Mouse (Mus musculus) neural tube, embryonic 12.5 days (tissue): ENCODE data around the gene Gm20721. TPM values are rescaled to one million over a fixed set of nuclear protein-coding genes. Genes with fewer than 3 reads are reported as not detected.
"Not testable (repeated sequence)": the region's sequence is repeated elsewhere in the genome, so short reads cannot be mapped to it uniquely, and the experiment has no call there.

Source experiments
- ATAC-seq: fragments of 200-750 bp; cut with Nextera tagmentation; 2 replicates; pipeline ENCODE4 v1.8.0; 2017; ENCODE audit warnings: low read depth, mild to moderate bottlenecking, moderate TSS enrichment, moderate library complexity; ENCODE audit not compliant: low FRiP score
- H3K27ac ChIP-seq: fragments of 300-500 bp; sonication (generic); 2 replicates; pipeline ENCODE4 v1.5.1; 2016
- H3K27me3 ChIP-seq: fragments of 300-500 bp; sonication (generic); replicated peaks from 2 replicates; pipeline ENCODE4 v1.6.1; 2016; ENCODE audit warnings: mild to moderate bottlenecking
- H3K36me3 ChIP-seq: fragments of 300-500 bp; sonication (generic); 2 replicates; pipeline ENCODE4 v1.6.1; 2016; ENCODE audit warnings: mild to moderate bottlenecking
- H3K4me1 ChIP-seq: fragments of 300-500 bp; sonication (generic); 2 replicates; pipeline ENCODE4 v1.6.1; 2016
- H3K4me2 ChIP-seq: fragments of 300-500 bp; sonication (generic); replicated peaks from 2 replicates; pipeline ENCODE4 v1.6.1; 2016; ENCODE audit warnings: mild to moderate bottlenecking
- H3K4me3 ChIP-seq: fragments of 300-500 bp; sonication (generic); 2 replicates; pipeline ENCODE4 v1.5.1; 2016
- H3K9ac ChIP-seq: fragments of 300-500 bp; sonication (generic); 2 replicates; pipeline ENCODE4 v1.6.1; 2016; ENCODE audit warnings: mild to moderate bottlenecking
- H3K9me3 ChIP-seq: fragments of 300-500 bp; sonication (generic); 2 replicates; pipeline ENCODE4 v1.6.1; 2016; ENCODE audit warnings: mild to moderate bottlenecking
- WGBS: fragments of 180-500 bp; shearing (Covaris S2); methylation state at CpG from one replicate; pipeline ENCODE4 v1.1.7; 2016; 5-methylcytosine and 5-hydroxymethylcytosine counted together
- polyA plus RNA-seq: library from polyadenylated mRNA; unstranded; fragments of >200 nt; fragmentation: Nextera tagmentation; extraction: Ambion mirVana; gene quantifications from 2 replicates; pipeline ENCODE4 v1.2.1, GENCODE M21; 2016

The Gm20721 gene
- polyA plus RNA-seq, 1 experiment from 2014 or later: 20.7 TPM

DNA sequence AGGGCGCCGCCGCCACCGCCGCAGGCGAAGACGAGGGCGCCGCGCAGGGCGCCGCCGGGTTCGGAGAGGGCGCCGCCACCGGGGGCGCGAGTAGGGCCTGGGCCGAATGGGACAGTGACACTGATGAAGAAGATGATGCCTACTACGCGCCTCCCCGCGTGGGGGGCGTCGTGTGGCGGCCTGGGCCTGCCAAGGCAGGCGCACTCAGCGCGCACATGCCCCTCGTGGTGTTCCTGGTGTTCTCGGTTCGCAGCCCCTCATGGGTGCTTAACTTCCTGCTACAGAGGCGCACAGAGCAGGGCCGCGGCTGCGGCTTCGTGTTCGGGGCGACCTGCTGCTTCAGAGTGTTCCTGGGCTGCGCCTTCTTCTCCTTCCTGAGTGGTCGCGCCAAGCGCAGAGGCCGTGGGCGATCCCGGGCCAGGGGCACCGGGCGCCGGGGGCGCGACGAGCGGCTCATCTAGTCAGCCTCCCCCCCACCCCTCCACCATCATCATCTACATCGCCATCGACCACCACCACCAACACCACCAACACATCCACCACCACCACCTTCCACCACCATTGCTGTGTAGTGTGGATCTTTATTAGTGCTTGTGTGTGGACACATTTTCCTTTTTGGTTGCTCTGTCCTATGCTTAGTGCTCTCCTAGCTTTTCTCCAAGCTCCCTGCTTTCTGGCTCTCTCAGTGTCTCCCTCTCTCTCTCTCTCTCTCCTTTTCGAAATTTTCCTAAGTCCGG lies 17.4 kb downstream of the Gm20721 start:
- no peaks in the 10 kb centered on the region for H3K36me3 ChIP-seq
- H3K27me3 ChIP-seq: no peaks in the 10 kb centered on the region
- H3K27ac ChIP-seq: peak overlapping the region; percentile 98
- peak overlapping the region; percentile 62 for H3K4me2 ChIP-seq
- H3K4me3 ChIP-seq: peak overlapping the region; percentile 98
- peak overlapping the region; percentile 99 for H3K9ac ChIP-seq
- ATAC-seq: peak; percentile 25
- WGBS: 41% methylated on average over 56 of the region's 58 CpGs
- peaks cover 6% of the 10 kb centered on the region; the same call in 1 of the 2 replicates for H3K9me3 ChIP-seq
- peaks cover 30% of the 10 kb centered on the region for H3K4me1 ChIP-seq

- Histone ChIP-seq H3K36me3 (no peaks in the 10 kb centered on the region), H3K27ac (0 out of 2 replicates have a peak overlapping the region, but pooled peaks have one; percentile 98), H3K27me3 (no peaks in the 10 kb centered on the region), H3K4me1 (peaks cover 23% of the 10 kb centered on the region), H3K9ac (peak overlapping the region; percentile 99), H3K4me3 (peak overlapping the region; percentile 98), H3K4me2 (peak overlapping the region; percentile 62), H3K9me3 (peaks cover 6% of the 10 kb centered on the region; the same call in 1 of the 2 replicates)
- ATAC-seq: no peak
- WGBS: 40% methylated on average over 46 of the region's 46 CpGs
These were observed 18.1 kb downstream of the Gm20721 start for GRCm38 (mm10) chr2:174328358-174328905.

DNA sequence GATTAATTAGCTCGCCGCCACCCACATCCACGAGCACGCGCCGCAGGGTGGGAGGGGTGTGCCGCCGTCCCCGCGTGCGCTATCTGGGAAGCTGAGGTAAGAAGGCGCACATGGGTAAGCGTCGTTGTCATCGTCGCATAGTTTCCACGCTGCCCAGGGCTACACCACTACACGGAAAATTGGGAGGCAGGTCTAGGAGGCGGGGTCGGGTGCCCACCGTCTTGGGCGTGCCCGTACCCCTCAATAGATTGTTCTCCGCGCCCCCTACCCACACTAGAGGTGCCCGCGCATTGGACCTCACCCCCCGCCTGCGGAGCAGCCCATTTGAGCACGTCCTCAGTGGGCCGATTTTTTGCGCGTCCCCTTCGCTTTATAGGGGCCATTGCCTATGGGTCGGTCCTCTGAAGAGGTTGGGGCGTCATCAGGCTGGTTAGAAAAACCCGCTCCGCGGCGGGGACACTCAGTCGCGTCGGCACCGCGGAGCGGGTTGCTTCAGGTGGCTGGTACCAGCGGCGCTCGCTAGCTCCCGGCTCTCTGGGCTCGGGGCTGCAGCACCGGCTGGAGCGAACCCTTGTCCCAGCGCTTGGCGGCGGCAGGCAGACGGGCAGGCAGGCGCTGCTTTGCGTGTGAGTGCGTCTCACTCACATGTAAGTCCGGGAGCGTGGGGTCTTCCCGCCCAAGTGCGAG lies 19.1 kb downstream of the Gm20721 start:
- Histone ChIP-seq H3K9me3 (peaks cover 6% of the 10 kb centered on the region; the same call in 1 of the 2 replicates), H3K27me3 (no peaks in the 10 kb centered on the region), H3K9ac (peak overlapping the region; percentile 45; the same call in 1 of the 2 replicates), H3K4me1 (peaks cover 14% of the 10 kb centered on the region), H3K4me3 (peak overlapping the region; percentile 98), H3K4me2 (peak overlapping the region; percentile 62), H3K36me3 (no peaks in the 10 kb centered on the region), H3K27ac (no peak overlapping the region)
- 54% methylated on average over 64 of the region's 64 CpGs for WGBS
- ATAC-seq: peak; percentile 35

DNA sequence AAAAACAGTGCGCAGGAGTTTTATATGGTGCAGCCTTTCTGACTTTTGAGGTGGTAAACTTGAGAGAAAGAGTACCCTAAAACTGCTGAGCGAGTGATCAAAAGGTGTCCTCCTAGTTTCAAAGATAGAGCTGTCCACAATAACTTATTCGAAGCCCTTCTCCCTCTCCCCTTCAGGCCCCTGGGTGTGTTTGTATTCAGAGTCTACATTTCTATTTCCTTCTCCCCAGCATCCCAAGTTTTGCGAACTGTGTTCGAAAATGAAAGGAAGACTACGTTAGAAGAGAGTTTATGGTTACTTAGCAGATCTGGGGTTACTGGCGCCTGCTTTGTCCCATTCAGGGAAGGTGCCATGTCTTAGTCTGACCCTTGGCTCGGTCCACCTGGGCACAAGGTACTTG lies 20.0 kb downstream of the Gm20721 start:
- H3K4me2 ChIP-seq: peak overlapping the region; percentile 62
- peak overlapping the region; percentile 98 for H3K4me3 ChIP-seq
- no peak for ATAC-seq
- H3K27me3 ChIP-seq: no peaks in the 10 kb centered on the region
- H3K4me1 ChIP-seq: peaks cover 6% of the 10 kb centered on the region
- no peaks in the 10 kb centered on the region for H3K36me3 ChIP-seq
- H3K9me3 ChIP-seq: peaks cover 6% of the 10 kb centered on the region; the same call in 1 of the 2 replicates
- WGBS: 72% methylated on average over 8 of the region's 8 CpGs
- H3K9ac ChIP-seq: 0 out of 2 replicates have a peak overlapping the region, but pooled peaks have one; percentile 45
- no peak overlapping the region for H3K27ac ChIP-seq

GRCm38 (mm10) chr2:174325989-174326388 lies 20.5 kb downstream of the Gm20721 start:
- no peaks in the 10 kb centered on the region for H3K27me3 ChIP-seq
- no peak overlapping the region for H3K4me3 ChIP-seq
- peaks cover 6% of the 10 kb centered on the region; the same call in 1 of the 2 replicates for H3K9me3 ChIP-seq
- ATAC-seq: no peak
- no peak overlapping the region for H3K4me2 ChIP-seq
- H3K27ac ChIP-seq: no peak overlapping the region
- 71% methylated on average over 4 of the region's 4 CpGs for WGBS
- H3K4me1 ChIP-seq: peaks cover 6% of the 10 kb centered on the region
- no peak overlapping the region for H3K9ac ChIP-seq
- no peaks in the 10 kb centered on the region for H3K36me3 ChIP-seq

- H3K4me3 ChIP-seq: no peak overlapping the region
- ATAC-seq: no peak
- no peaks in the 10 kb centered on the region for H3K36me3 ChIP-seq
- no peak overlapping the region for H3K27ac ChIP-seq
- 91% methylated on average over 9 of the region's 9 CpGs for WGBS
- H3K4me1 ChIP-seq: no peaks in the 10 kb centered on the region
- no peaks in the 10 kb centered on the region for H3K9me3 ChIP-seq
- H3K4me2 ChIP-seq: no peak overlapping the region
- H3K27me3 ChIP-seq: no peaks in the 10 kb centered on the region
- H3K9ac ChIP-seq: 0 out of 2 replicates have a peak overlapping the region, but pooled peaks have one; percentile 5
These were observed 29.9 kb downstream of the Gm20721 start for GRCm38 (mm10) chr2:174316661-174317060.

DNA sequence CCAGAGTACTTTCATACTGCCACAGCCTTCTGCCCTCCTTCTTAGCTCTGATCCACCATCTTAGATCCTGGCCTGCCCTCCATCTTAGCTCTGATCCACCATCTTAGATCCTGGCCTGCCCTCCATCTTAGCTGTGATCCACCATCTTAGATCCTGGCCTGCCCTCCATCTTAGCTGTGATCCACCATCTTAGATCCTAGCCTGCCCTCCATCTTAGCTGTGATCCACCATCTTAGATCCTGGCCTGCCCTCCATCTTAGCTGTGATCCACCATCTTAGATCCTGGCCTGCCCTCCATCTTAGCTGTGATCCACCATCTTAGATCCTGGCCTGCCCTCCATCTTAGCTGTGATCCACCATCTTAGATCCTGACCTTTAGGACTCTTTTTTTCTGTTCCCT lies 31.1 kb downstream of the Gm20721 start:
- H3K4me2 ChIP-seq, ATAC-seq, H3K9me3 ChIP-seq, H3K27ac ChIP-seq, H3K9ac ChIP-seq, H3K36me3 ChIP-seq, H3K4me1 ChIP-seq, H3K27me3 ChIP-seq, H3K4me3 ChIP-seq: not testable (repeated sequence)

DNA sequence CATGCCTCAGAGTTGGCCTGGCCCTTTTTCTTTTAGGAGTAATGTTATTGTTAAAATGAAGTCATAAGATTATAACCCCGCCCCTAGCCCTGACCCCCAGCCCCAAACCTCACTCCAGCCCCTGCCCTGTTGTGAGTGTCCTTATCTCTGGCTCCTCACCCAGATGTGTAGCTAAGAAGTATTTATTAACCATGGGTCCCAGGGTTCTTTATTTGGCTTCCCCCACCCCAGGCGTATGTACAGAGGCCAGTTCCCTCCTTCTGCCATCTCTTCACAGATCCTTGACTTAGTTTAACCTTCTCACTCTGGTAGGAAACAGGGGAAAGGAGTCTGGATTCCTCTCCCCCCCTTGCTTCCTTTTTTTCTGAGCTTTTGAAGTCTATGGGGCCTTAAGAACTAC lies 33.9 kb downstream of the Gm20721 start:
- WGBS: 78% methylated on average over 2 of the region's 2 CpGs
- no peak overlapping the region for H3K4me2 ChIP-seq
- H3K27me3 ChIP-seq: no peaks in the 10 kb centered on the region
- no peaks in the 10 kb centered on the region for H3K9me3 ChIP-seq
- ATAC-seq: no peak
- peaks cover 6% of the 10 kb centered on the region; the same call in 1 of the 2 replicates for H3K4me1 ChIP-seq
- no peak overlapping the region for H3K27ac ChIP-seq
- H3K36me3 ChIP-seq: no peaks in the 10 kb centered on the region
- no peak overlapping the region for H3K4me3 ChIP-seq
- no peak overlapping the region for H3K9ac ChIP-seq

DNA sequence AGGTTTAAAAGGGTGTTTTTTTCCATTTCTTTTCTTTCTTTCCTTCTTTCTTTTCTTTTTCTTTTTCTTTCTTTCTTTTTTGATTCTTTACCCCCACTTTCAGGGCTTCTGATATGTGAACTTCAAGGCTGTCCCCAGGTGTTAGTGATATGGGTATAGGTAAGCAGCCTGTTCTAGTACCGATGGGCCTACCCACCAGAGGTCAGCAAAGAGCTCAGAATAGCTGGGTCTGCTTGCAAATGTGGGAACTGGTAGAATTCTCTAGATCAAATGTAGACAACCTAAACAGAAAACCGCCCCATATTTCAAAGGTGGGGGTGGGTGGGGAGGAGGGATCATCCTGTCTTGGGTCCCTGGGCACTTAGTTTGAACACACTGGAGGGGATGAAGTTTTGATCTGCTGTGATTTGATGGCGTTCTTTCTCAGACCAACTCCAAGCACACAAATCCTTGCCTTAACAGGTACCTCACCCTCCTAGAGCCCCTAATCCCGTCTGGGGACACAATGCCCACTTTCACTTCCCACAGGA lies 34.3 kb downstream of the Gm20721 start:
- Histone ChIP-seq H3K27ac (no peak overlapping the region), H3K27me3 (no peaks in the 10 kb centered on the region), H3K9me3 (no peaks in the 10 kb centered on the region), H3K4me3 (no peak overlapping the region), H3K4me1 (peaks cover 6% of the 10 kb centered on the region; the same call in 1 of the 2 replicates), H3K9ac (no peak overlapping the region), H3K36me3 (no peaks in the 10 kb centered on the region), H3K4me2 (no peak overlapping the region)
- ATAC-seq: peak; percentile 74; the same call in 1 of the 2 replicates
- 43% methylated on average over 4 of the region's 4 CpGs for WGBS

- Histone ChIP-seq H3K4me2 (no peak overlapping the region), H3K4me3 (no peak overlapping the region), H3K27me3 (no peaks in the 10 kb centered on the region), H3K36me3 (no peaks in the 10 kb centered on the region), H3K9me3 (no peaks in the 10 kb centered on the region), H3K27ac (no peak overlapping the region), H3K9ac (no peak overlapping the region), H3K4me1 (peaks cover 6% of the 10 kb centered on the region; the same call in 1 of the 2 replicates)
- 47% methylated on average over 1 of the region's 1 CpGs for WGBS
- no peak for ATAC-seq
These were observed 34.9 kb downstream of the Gm20721 start for GRCm38 (mm10) chr2:174311613-174312012.

DNA sequence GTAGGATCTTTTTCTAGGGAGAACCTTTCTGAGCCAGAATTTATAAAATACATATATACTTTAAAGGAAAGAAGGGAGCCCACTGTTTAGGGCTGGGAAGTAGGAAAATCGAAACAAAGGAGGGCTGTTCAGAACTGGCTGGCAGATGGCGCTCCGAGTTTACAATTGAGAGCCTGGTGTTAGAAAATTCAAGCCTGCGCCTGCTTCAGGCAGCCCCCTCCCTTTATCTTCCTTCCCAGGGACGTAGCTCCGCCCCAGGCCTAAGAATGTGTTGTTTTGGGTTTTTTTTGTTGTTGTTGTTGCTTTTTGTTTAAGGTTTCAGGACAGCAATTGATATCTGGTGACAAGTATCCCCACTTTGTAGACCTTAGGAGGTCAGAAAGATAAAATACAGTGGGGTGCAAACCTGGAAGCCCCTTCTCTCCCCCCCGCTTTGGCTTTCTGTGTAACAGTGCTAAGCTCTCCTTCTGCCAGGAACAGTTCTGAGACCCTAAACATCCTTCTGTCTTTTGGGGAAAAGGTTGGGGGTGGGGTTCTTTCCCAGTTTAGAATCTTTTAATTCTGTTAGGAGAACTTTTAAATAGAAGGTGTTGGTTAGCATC lies 35.5 kb downstream of the Gm20721 start:
- peak; percentile 74 for ATAC-seq
- Histone ChIP-seq H3K27me3 (no peaks in the 10 kb centered on the region), H3K9ac (no peak overlapping the region), H3K4me3 (no peak overlapping the region), H3K4me1 (peaks cover 6% of the 10 kb centered on the region; the same call in 1 of the 2 replicates), H3K9me3 (no peaks in the 10 kb centered on the region), H3K4me2 (no peak overlapping the region), H3K27ac (no peak overlapping the region), H3K36me3 (no peaks in the 10 kb centered on the region)
- WGBS: 11% methylated on average over 7 of the region's 7 CpGs

- Histone ChIP-seq H3K4me2 (no peak overlapping the region), H3K27ac (no peak overlapping the region), H3K9ac (no peak overlapping the region), H3K36me3 (no peaks in the 10 kb centered on the region), H3K27me3 (no peaks in the 10 kb centered on the region), H3K4me1 (peaks cover 6% of the 10 kb centered on the region; the same call in 1 of the 2 replicates), H3K4me3 (no peak overlapping the region), H3K9me3 (no peaks in the 10 kb centered on the region)
- ATAC-seq: no peak
- WGBS: 94% methylated on average over 3 of the region's 3 CpGs
These were observed 38.6 kb downstream of the Gm20721 start for GRCm38 (mm10) chr2:174307903-174308302.
